Mouse (Mus musculus) adrenal gland, postnatal 0 days (tissue): ENCODE measurements around the gene Adra1b. TPM values are rescaled to one million over a fixed set of nuclear protein-coding genes. Genes with fewer than 3 reads are reported as not detected.

Experiments
- polyA plus RNA-seq: library from polyadenylated mRNA; unstranded; fragments of >200 nt; fragmentation: Nextera tagmentation; extraction: Ambion mirVana; gene quantifications from 2 replicates; pipeline ENCODE4 v1.2.1, GENCODE M21; 2015

The Adra1b gene
- 1.8 and 5.2 TPM in 2 replicates for polyA plus RNA-seq

DNA sequence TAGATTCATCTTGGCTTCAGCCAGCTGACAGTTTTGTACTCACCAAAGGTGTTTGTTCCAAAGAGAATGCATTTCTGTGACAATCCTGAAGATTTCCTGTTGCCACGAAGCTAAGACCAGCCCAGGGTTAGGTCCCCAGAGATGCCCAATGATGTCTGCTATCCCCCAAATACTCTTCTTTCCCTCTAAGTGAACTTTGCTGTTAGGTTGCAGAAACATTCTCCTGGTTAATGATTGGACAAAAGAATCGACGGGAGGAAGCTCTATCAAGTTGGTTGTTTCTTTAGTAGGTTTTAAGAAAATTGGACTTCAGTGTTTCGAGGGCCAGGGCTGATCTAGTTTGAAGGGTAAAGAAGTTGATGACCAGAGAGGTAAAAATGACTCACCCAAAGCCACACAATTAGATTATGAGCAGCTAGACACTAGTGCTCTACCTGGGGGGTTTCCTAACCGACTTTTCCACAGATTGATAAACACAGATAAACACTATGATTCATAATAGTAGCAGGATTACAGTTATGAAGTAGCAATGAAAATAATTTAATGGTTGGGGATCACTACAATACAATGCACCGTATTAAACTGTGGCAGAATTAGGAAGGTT is at the start of gene Adra1b:
Gene Adra1b, minus strand, starts transcription at position 160 of the 604 bp plus-strand sequence.

GRCm38 (mm10) chr11:43747233-43748226 is 153.5 kb downstream of the Adra1b start, which contains the start of gene Ttc1:
TSS of gene Ttc1 (minus strand) at chr11:43748008.

Other genes with a start within 250 kb of the Adra1b start
- 13.7 and 16.8 TPM in 2 replicates for gene Pwwp2a, start 219.2 kb downstream of the Adra1b start, polyA plus RNA-seq
- 79.5 and 89.2 TPM in 2 replicates for gene Ttc1, start 153.2 kb downstream of the Adra1b start, polyA plus RNA-seq